In the genomic region with DNA sequence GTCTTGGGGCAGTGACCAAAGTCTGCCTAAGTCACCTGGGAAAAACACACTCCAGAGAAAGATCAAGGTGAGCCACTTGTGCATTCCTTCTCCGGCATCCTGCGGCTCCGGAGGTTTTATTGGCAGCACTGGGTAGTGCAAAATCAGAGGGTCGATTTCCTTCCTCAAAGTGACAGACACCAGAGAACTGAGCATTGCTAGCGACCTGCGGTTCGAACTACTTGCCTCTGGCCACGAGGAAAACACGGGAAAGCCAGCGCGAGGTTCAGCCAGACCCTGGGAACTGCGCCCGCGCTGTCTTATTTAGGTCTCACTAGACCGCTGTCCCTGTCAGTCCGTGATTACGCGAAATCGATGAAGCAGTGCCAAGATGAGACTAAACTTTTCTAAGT, we compare ENCODE assay signal across 8 mouse cellular contexts. TPM values are rescaled to one million over a fixed set of nuclear protein-coding genes. Genes with fewer than 3 reads are reported as not detected.
DNase-seq lines count a peak whose midpoint lies in the region; ATAC-seq lines count a peak whose summit lies in the region.

No protein-coding gene starts in this region.

- no peaks in the 10 kb centered on the region for H3K9me3 ChIP-seq in forebrain, embryonic 15.5 days
- H3K9me3 ChIP-seq in liver, embryonic 13.5 days (replicated peaks) = no peaks in the 10 kb centered on the region
- no peaks in the 10 kb centered on the region for H3K9me3 ChIP-seq in neural tube, embryonic 15.5 days (replicated peaks)

- no peak overlapping the region for H3K27ac ChIP-seq in forebrain, embryonic 15.5 days (replicated peaks)
- H3K27ac ChIP-seq in liver, embryonic 13.5 days = no peak overlapping the region
- no peak overlapping the region for H3K27ac ChIP-seq in neural tube, embryonic 15.5 days (replicated peaks)

- H3K4me1 ChIP-seq in forebrain, embryonic 15.5 days = peaks cover 13% of the 10 kb centered on the region
- H3K4me1 ChIP-seq in liver, embryonic 13.5 days (replicated peaks) = no peaks in the 10 kb centered on the region
- H3K4me1 ChIP-seq in neural tube, embryonic 15.5 days = peaks cover 16% of the 10 kb centered on the region

- 0 out of 2 replicates have a peak, but pooled peaks cover 2% of the 10 kb centered on the region for H3K27me3 ChIP-seq in forebrain, embryonic 15.5 days
- H3K27me3 ChIP-seq in liver, embryonic 13.5 days = peaks cover 70% of the 10 kb centered on the region
- H3K27me3 ChIP-seq in neural tube, embryonic 15.5 days (replicated peaks) = peaks cover 13% of the 10 kb centered on the region; the same call in 1 of the 2 replicates

- ATAC-seq in forebrain, embryonic 15.5 days (replicated peaks) = no peak
- no peak for ATAC-seq in liver, embryonic 13.5 days (ENCODE audit: low read depth)
- ATAC-seq in neural tube, embryonic 15.5 days (ENCODE audit: low FRiP score) = no peak

- H3K9ac ChIP-seq in forebrain, embryonic 15.5 days (replicated peaks) = peak overlapping the region; percentile 80; the same call in 1 of the 2 replicates
- no peak overlapping the region for H3K9ac ChIP-seq in liver, embryonic 13.5 days
- peak overlapping the region; percentile 69; the same call in 1 of the 2 replicates for H3K9ac ChIP-seq in neural tube, embryonic 15.5 days (replicated peaks)

- no peaks in the 10 kb centered on the region for H3K36me3 ChIP-seq in forebrain, embryonic 15.5 days
- H3K36me3 ChIP-seq in liver, embryonic 13.5 days = no peaks in the 10 kb centered on the region
- no peaks in the 10 kb centered on the region for H3K36me3 ChIP-seq in neural tube, embryonic 15.5 days

- H3K4me3 ChIP-seq in forebrain, embryonic 15.5 days = peak overlapping the region; percentile 86
- H3K4me3 ChIP-seq in liver, embryonic 13.5 days (replicated peaks) = peak overlapping the region; percentile 56; the same call in 1 of the 2 replicates
- peak overlapping the region; percentile 70 for H3K4me3 ChIP-seq in neural tube, embryonic 15.5 days (replicated peaks)

- H3K4me2 ChIP-seq in forebrain, embryonic 15.5 days (replicated peaks) = peak overlapping the region; percentile 82
- peak overlapping the region; percentile 68 for H3K4me2 ChIP-seq in liver, embryonic 13.5 days
- H3K4me2 ChIP-seq in neural tube, embryonic 15.5 days = peak overlapping the region; percentile 95

- peak; percentile 14 to 46 for DNase-seq in heart, adult 18-20 months
- no peak for DNase-seq in heart, adult 9 months (ENCODE audit: low spot score in 2 of 2)
- peak; percentile 63 for DNase-seq in brain, adult 2 months (ENCODE audit: low read depth, low spot score)
- DNase-seq in hindlimb bud, embryonic 11.5 days (ENCODE audit: extremely low spot score, low read depth, low spot score) = peak; percentile 24
- DNase-seq in liver, embryonic 13.5 days = no peak
- no peak for DNase-seq in thymus, adult 18-20 months

- under 1% methylated on average over 19 of the region's 19 CpGs for WGBS in forebrain, embryonic 15.5 days
- 1% methylated on average over 19 of the region's 19 CpGs for WGBS in liver, embryonic 13.5 days (ENCODE audit: insufficient replicate concordance)
- 2% methylated on average over 19 of the region's 19 CpGs for WGBS in neural tube, embryonic 15.5 days

RNA-seq across cellular contexts. Expression of gene Cacnb4, which starts 1.7 kb away (rescaled TPM):
- under 1 TPM; 0.27 to 0.28 TPM for total RNA-seq in heart, adult 18-20 months (2021)
- 12.5 and 12.7 TPM in 2 replicates for polyA plus RNA-seq in forebrain, embryonic 15.5 days (2015; fragmentation: Nextera tagmentation; extraction: Ambion mirVana)
- 0.21 and 0.50 TPM in 2 replicates for polyA plus RNA-seq in liver, embryonic 13.5 days (2015; fragmentation: Nextera tagmentation; extraction: Ambion mirVana)
- polyA plus RNA-seq in neural tube, embryonic 15.5 days (2015; fragmentation: Nextera tagmentation; extraction: Ambion mirVana) = 13.1 and 14.7 TPM in 2 replicates

Comparison
In these comparisons a context has a peak if more than half of its experiments do, and no peak if none do; other contexts are left out.
1. DNase-seq: peak in heart, adult 18-20 months (2 of 2), brain, adult 2 months (single experiment) and hindlimb bud, embryonic 11.5 days (single experiment); none in heart, adult 9 months (0 of 2), liver, embryonic 13.5 days (single experiment) and thymus, adult 18-20 months (0 of 2).
2. Peak in every context shown above with its lines, with median percentiles within 50 percentile points of each other: H3K4me2 ChIP-seq and H3K4me3 ChIP-seq.